Mouse (Mus musculus) embryonic facial prominence, embryonic 15.5 days (tissue): ENCODE data around the gene Adgrl1. TPM values are rescaled to one million over a fixed set of nuclear protein-coding genes. Genes with fewer than 3 reads are reported as not detected.

Source experiments
- ATAC-seq: fragments of 200-750 bp; cut with Nextera tagmentation; 2 replicates; pipeline ENCODE4 v1.8.0; 2017; ENCODE audit warnings: low read depth, moderate TSS enrichment; ENCODE audit not compliant: insufficient number of reproducible peaks, low FRiP score, low TSS enrichment
- H3K27ac ChIP-seq: fragments of 300-500 bp; sonication (generic); replicated peaks from 2 replicates; pipeline ENCODE4 v1.5.1; 2015; ENCODE audit warnings: mild to moderate bottlenecking, inconsistent platforms
- H3K27me3 ChIP-seq: fragments of 300-500 bp; sonication (generic); 2 replicates; pipeline ENCODE4 v1.6.1; 2015; ENCODE audit warnings: inconsistent platforms
- H3K36me3 ChIP-seq: fragments of 300-500 bp; sonication (generic); 2 replicates; pipeline ENCODE4 v1.6.1; 2015; ENCODE audit warnings: mild to moderate bottlenecking, inconsistent platforms
- H3K4me1 ChIP-seq: fragments of 300-500 bp; sonication (generic); 2 replicates; pipeline ENCODE4 v1.6.1; 2015; ENCODE audit warnings: inconsistent platforms
- H3K4me2 ChIP-seq: fragments of 300-500 bp; sonication (generic); replicated peaks from 2 replicates; pipeline ENCODE4 v1.6.1; 2015; ENCODE audit warnings: mild to moderate bottlenecking, inconsistent platforms
- H3K4me3 ChIP-seq: fragments of 300-500 bp; sonication (generic); replicated peaks from 2 replicates; pipeline ENCODE4 v1.5.1; 2015; ENCODE audit warnings: mild to moderate bottlenecking, inconsistent platforms
- H3K9ac ChIP-seq: fragments of 300-500 bp; sonication (generic); 2 replicates; pipeline ENCODE4 v1.6.1; 2015; ENCODE audit warnings: inconsistent platforms
- H3K9me3 ChIP-seq: fragments of 300-500 bp; sonication (generic); replicated peaks from 2 replicates; pipeline ENCODE4 v1.6.1; 2016; ENCODE audit warnings: inconsistent platforms
- WGBS: fragments of 180-500 bp; shearing (Covaris S2); methylation state at CpG from one replicate; pipeline ENCODE4 v1.1.7; 2015; 5-methylcytosine and 5-hydroxymethylcytosine counted together
- polyA plus RNA-seq: library from polyadenylated mRNA; unstranded; fragments of >200 nt; fragmentation: Nextera tagmentation; extraction: Ambion mirVana; gene quantifications from 2 replicates; pipeline ENCODE4 v1.2.1, GENCODE M21; 2015

Adgrl1 gene
- polyA plus RNA-seq, 1 experiment from 2014 or later, result 23.2 TPM

GRCm38 (mm10) chr8:83902961-83903666 lies 3.2 kb downstream of the Adgrl1 start:
- 4% methylated on average over 12 of the region's 13 CpGs for WGBS
- Histone ChIP-seq H3K9me3 (no peaks in the 10 kb centered on the region), H3K4me1 (peaks cover 61% of the 10 kb centered on the region), H3K9ac (no peak overlapping the region), H3K4me3 (peak overlapping the region; percentile 91; the same call in 1 of the 2 replicates), H3K27me3 (no peaks in the 10 kb centered on the region), H3K4me2 (peak overlapping the region; percentile 85), H3K27ac (peak overlapping the region; percentile 67), H3K36me3 (peaks cover 10% of the 10 kb centered on the region; the same call in 1 of the 2 replicates)
- no peak for ATAC-seq

GRCm38 (mm10) chr8:83908583-83908982 lies 8.7 kb downstream of the Adgrl1 start:
- peaks cover 57% of the 10 kb centered on the region for H3K4me1 ChIP-seq
- WGBS, result 71% methylated on average over 6 of the region's 6 CpGs
- H3K4me3 ChIP-seq, result no peak overlapping the region
- no peaks in the 10 kb centered on the region for H3K27me3 ChIP-seq
- ATAC-seq, result no peak
- no peak overlapping the region for H3K4me2 ChIP-seq
- H3K9me3 ChIP-seq, result no peaks in the 10 kb centered on the region
- H3K9ac ChIP-seq, result no peak overlapping the region
- no peak overlapping the region for H3K27ac ChIP-seq
- peaks cover 17% of the 10 kb centered on the region; the same call in 1 of the 2 replicates for H3K36me3 ChIP-seq

DNA sequence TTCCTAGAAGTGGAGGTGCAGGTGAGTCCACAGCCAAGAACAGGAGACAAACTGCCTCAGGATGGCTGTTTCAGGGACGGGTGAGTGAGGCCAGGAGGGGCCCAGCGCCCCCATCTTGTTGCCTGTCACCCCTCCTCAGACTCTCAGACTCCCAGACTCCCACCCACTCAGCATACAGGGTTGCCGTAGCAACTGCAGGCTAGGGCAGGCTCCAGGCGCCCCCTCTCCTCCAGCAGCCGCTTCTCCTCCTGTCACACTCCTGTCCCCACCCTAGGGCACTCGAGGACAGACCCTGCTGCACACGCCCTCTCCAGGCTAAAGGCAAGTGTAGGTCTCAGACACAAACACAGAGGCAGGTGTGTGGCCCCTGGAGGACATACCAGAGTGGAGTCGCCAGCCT lies 9.4 kb downstream of the Adgrl1 start:
- Histone ChIP-seq H3K27ac (no peak overlapping the region), H3K9ac (no peak overlapping the region), H3K36me3 (peaks cover 17% of the 10 kb centered on the region; the same call in 1 of the 2 replicates), H3K4me3 (no peak overlapping the region), H3K4me1 (peaks cover 56% of the 10 kb centered on the region), H3K27me3 (no peaks in the 10 kb centered on the region), H3K9me3 (no peaks in the 10 kb centered on the region), H3K4me2 (no peak overlapping the region)
- 44% methylated on average over 8 of the region's 8 CpGs for WGBS
- ATAC-seq, result no peak

- no peak overlapping the region for H3K27ac ChIP-seq
- H3K9me3 ChIP-seq, result no peaks in the 10 kb centered on the region
- H3K4me2 ChIP-seq, result no peak overlapping the region
- no peaks in the 10 kb centered on the region for H3K27me3 ChIP-seq
- peaks cover 16% of the 10 kb centered on the region for H3K36me3 ChIP-seq
- no peak overlapping the region for H3K9ac ChIP-seq
- ATAC-seq, result no peak
- H3K4me1 ChIP-seq, result peaks cover 59% of the 10 kb centered on the region
- WGBS, result 73% methylated on average over 5 of the region's 5 CpGs
- H3K4me3 ChIP-seq, result no peak overlapping the region
These were observed 12.2 kb downstream of the Adgrl1 start for GRCm38 (mm10) chr8:83911809-83912731.

GRCm38 (mm10) chr8:83914232-83914631 lies 14.3 kb downstream of the Adgrl1 start:
- Histone ChIP-seq H3K27ac (no peak overlapping the region), H3K36me3 (peaks cover 23% of the 10 kb centered on the region), H3K27me3 (no peaks in the 10 kb centered on the region), H3K9ac (no peak overlapping the region), H3K9me3 (no peaks in the 10 kb centered on the region), H3K4me1 (peaks cover 45% of the 10 kb centered on the region), H3K4me3 (no peak overlapping the region), H3K4me2 (no peak overlapping the region)
- ATAC-seq, result no peak
- 81% methylated on average over 3 of the region's 3 CpGs for WGBS

DNA sequence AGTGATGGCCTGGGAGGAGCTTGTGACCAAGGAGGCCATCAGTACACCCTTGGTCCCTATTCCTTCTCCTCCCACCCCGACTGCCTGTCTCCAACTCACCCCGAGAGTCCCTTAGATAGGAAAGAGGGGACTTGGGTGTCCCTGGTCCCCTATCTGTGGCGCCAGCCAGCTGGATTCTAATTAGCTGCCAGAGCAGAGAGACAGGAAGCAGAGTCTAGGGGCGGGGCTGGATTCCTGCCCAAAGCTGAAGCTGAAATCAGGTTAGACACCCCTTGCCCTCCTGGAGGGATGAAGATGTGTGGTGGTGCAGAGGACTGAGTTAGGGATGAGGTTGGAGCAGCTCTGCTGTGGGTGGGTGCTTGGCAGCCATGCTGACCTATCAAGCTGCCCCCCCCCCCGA lies 15.0 kb downstream of the Adgrl1 start:
- H3K36me3 ChIP-seq, result peaks cover 28% of the 10 kb centered on the region
- H3K9ac ChIP-seq, result no peak overlapping the region
- peak; percentile 11; the same call in 1 of the 2 replicates for ATAC-seq
- no peaks in the 10 kb centered on the region for H3K27me3 ChIP-seq
- WGBS, result 41% methylated on average over 5 of the region's 5 CpGs
- H3K27ac ChIP-seq, result no peak overlapping the region
- peaks cover 42% of the 10 kb centered on the region for H3K4me1 ChIP-seq
- H3K9me3 ChIP-seq, result no peaks in the 10 kb centered on the region
- H3K4me3 ChIP-seq, result no peak overlapping the region
- H3K4me2 ChIP-seq, result no peak overlapping the region

- peaks cover 37% of the 10 kb centered on the region for H3K4me1 ChIP-seq
- H3K27me3 ChIP-seq, result no peaks in the 10 kb centered on the region
- H3K9ac ChIP-seq, result no peak overlapping the region
- no peaks in the 10 kb centered on the region for H3K9me3 ChIP-seq
- H3K4me3 ChIP-seq, result no peak overlapping the region
- H3K36me3 ChIP-seq, result peaks cover 36% of the 10 kb centered on the region
- no peak overlapping the region for H3K4me2 ChIP-seq
- no peak overlapping the region for H3K27ac ChIP-seq
- WGBS, result 64% methylated on average over 5 of the region's 5 CpGs
- no peak for ATAC-seq
These were observed 16.1 kb downstream of the Adgrl1 start for GRCm38 (mm10) chr8:83916015-83916414.

- H3K4me3 ChIP-seq, result no peak overlapping the region
- no peak overlapping the region for H3K27ac ChIP-seq
- no peak overlapping the region for H3K9ac ChIP-seq
- 80% methylated on average over 6 of the region's 6 CpGs for WGBS
- peaks cover 39% of the 10 kb centered on the region for H3K36me3 ChIP-seq
- H3K27me3 ChIP-seq, result no peaks in the 10 kb centered on the region
- peaks cover 31% of the 10 kb centered on the region for H3K4me1 ChIP-seq
- H3K4me2 ChIP-seq, result no peak overlapping the region
- ATAC-seq, result no peak
- H3K9me3 ChIP-seq, result no peaks in the 10 kb centered on the region
These were observed 17.7 kb downstream of the Adgrl1 start for GRCm38 (mm10) chr8:83917566-83917965.

GRCm38 (mm10) chr8:83921558-83921957 lies 21.7 kb downstream of the Adgrl1 start:
- no peak for ATAC-seq
- Histone ChIP-seq H3K9me3 (no peaks in the 10 kb centered on the region), H3K27ac (no peak overlapping the region), H3K9ac (no peak overlapping the region), H3K4me2 (no peak overlapping the region), H3K4me3 (no peak overlapping the region), H3K4me1 (no peaks in the 10 kb centered on the region), H3K36me3 (peaks cover 68% of the 10 kb centered on the region), H3K27me3 (no peaks in the 10 kb centered on the region)
- WGBS, result 70% methylated on average over 3 of the region's 3 CpGs

DNA sequence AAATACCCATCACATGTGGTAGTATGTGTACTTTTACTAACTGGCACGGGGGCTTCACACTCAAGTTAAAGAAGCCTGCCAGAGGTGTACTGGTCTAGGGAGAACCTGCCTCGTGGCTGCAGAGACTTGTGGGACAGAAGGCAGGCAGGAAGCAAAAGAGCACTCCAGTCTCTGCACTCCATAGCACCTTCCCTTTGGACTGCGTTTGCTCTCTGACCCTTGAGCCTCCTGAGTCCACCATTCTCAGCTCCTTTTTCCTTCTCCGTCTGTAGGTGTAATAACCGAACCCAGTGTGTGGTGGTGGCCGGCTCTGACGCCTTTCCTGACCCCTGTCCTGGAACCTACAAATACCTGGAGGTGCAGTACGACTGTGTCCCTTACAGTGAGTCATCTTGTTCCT lies 22.8 kb downstream of the Adgrl1 start:
- 94% methylated on average over 8 of the region's 8 CpGs for WGBS
- Histone ChIP-seq H3K4me3 (no peak overlapping the region), H3K27me3 (no peaks in the 10 kb centered on the region), H3K27ac (no peak overlapping the region), H3K4me1 (no peaks in the 10 kb centered on the region), H3K9me3 (no peaks in the 10 kb centered on the region), H3K4me2 (no peak overlapping the region), H3K9ac (no peak overlapping the region), H3K36me3 (peaks cover 73% of the 10 kb centered on the region)
- ATAC-seq, result no peak

- no peak for ATAC-seq
- Histone ChIP-seq H3K9ac (no peak overlapping the region), H3K27ac (no peak overlapping the region), H3K4me2 (no peak overlapping the region), H3K4me3 (no peak overlapping the region), H3K4me1 (no peaks in the 10 kb centered on the region), H3K36me3 (peaks cover 77% of the 10 kb centered on the region), H3K9me3 (no peaks in the 10 kb centered on the region), H3K27me3 (no peaks in the 10 kb centered on the region)
- WGBS, result 92% methylated on average over 5 of the region's 5 CpGs
These were observed 24.7 kb downstream of the Adgrl1 start for GRCm38 (mm10) chr8:83924585-83924984.
